Mouse (Mus musculus): ENCODE results near the gene Capzb. TPM values are rescaled to one million over a fixed set of nuclear protein-coding genes. Genes with fewer than 3 reads are reported as not detected.
A peak's percentile ranks its signal among the peaks of the same experiment; 100 is the strongest.

The Capzb gene
- total and polyA plus RNA-seq, 2 experiments, result 51.4 to 52.6 TPM

DNA sequence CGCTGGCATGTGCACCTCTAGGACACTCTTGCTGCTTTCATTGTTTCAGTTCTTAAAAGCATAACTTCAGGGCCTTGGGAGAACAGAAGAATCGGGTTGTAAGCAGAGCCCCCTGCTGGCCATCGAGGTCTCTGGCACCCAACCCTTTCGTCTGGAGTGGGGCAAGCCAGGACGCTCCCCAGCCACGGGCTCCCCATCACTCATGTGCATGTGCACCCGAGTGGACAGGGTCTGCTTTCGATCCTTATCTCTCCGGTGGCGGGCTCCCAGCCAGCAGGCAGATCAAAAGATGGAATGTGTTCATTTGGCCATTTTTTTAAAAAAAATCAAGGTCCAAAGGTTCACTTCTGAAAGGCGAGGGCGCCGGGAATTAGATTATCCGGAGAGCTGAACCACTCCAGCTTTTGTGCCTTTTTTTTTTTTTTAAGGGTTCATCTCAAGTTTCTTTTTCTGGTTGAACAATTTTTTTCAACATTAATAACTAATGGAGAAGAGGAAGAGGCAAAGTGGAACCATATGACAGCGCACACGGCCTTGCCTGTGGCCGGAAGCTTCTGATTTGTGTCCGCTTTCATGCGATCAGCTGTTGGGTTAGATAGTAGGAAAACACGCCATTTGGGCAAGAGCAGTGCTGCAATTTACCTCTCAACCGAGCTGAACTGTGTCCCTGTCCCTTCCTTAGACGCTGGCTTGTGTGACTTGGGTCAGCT, 59.5 kb downstream of the Capzb start:
- Histone ChIP-seq H3K36me3 (ENCODE audit: control insufficient read depth, insufficient read depth, low read length) (no peaks in the 10 kb centered on the region), H3K4me1 (ENCODE audit: control insufficient read depth, insufficient read depth, low read length) (peaks cover 40% of the 10 kb centered on the region), H3K79me2 (ENCODE audit: control insufficient read depth, insufficient read depth, low read length) (peaks cover 14% of the 10 kb centered on the region), H3K27me3 (ENCODE audit: control insufficient read depth, insufficient read depth, low read length) (no peaks in the 10 kb centered on the region), H3K27ac (replicated peaks; ENCODE audit: insufficient read depth, low read depth, low read length) (peak overlapping the region; percentile 41), H3K9ac (ENCODE audit: low read depth, low read length) (no peak overlapping the region; the same call in 1 of the 2 replicates), H3K4me3 (ENCODE audit: insufficient read depth, low read depth, low read length) (no peak overlapping the region)
- peak; percentile 88 for DNase-seq (ENCODE audit: extremely low read depth, low read depth, low spot score)
- TF ChIP-seq POLR2A (IDR thresholded peaks at IDR 0.05; ENCODE audit: extremely low read depth, insufficient read depth, low read length) (no peak), CTCF (IDR thresholded peaks at IDR 0.05; ENCODE audit: low read depth, low read length) (peak; percentile 84)
- 12% methylated on average over 22 of the region's 22 CpGs for WGBS

DNA sequence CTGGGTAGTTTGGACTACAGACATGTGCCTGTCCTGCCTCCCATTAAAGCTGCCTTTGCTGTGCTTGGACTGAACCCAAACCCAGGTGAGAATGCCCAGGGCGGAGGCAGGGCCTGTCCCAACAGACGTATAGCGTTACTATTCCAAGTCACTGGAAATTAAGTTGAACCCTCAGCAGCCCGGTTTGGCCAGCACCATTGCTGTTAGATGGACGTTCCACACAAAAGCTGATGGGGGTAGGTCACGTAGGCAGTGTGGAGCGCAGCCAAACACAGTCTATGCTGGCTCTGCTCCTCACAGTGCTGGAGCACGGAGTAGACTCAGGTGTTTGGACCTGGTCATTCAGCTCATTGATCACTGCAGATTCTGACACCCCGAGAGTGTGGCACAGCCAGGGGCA, 60.5 kb downstream of the Capzb start:
- TF ChIP-seq POLR2A (IDR thresholded peaks at IDR 0.05; ENCODE audit: extremely low read depth, insufficient read depth, low read length), result no peak
- no peak for TF ChIP-seq CTCF (IDR thresholded peaks at IDR 0.05; ENCODE audit: low read depth, low read length)
- Histone ChIP-seq H3K27me3 (ENCODE audit: control insufficient read depth, insufficient read depth, low read length) (no peaks in the 10 kb centered on the region), H3K27ac (replicated peaks; ENCODE audit: insufficient read depth, low read depth, low read length) (peak overlapping the region; percentile 41), H3K9ac (ENCODE audit: low read depth, low read length) (no peak overlapping the region), H3K4me1 (ENCODE audit: control insufficient read depth, insufficient read depth, low read length) (peaks cover 40% of the 10 kb centered on the region), H3K36me3 (ENCODE audit: control insufficient read depth, insufficient read depth, low read length) (peaks cover 3% of the 10 kb centered on the region; the same call in 1 of the 2 replicates), H3K79me2 (ENCODE audit: control insufficient read depth, insufficient read depth, low read length) (peaks cover 14% of the 10 kb centered on the region), H3K4me3 (ENCODE audit: insufficient read depth, low read depth, low read length) (no peak overlapping the region)
- WGBS, result 26% methylated on average over 9 of the region's 9 CpGs
- DNase-seq (ENCODE audit: extremely low read depth, low read depth, low spot score), result peak; percentile 93

DNA sequence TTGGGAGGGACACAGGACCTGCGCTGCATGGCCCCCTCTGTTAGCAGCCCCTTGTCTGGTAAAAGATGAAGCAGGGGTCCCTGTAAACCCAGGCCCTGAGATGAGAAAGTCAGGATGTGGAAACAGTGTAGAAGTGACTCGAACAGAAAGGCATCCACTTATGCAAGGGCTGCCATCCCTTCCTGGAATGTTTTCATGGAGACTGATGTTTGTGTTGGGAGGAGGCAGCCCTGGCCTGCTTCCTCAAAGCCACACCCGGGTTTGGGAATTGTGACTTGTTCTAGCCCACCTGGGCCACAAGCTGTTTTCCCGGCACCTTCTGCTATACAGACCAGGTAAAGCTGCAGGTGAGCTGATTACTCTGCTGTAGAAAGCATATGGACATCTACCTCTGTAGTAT, 63.4 kb downstream of the Capzb start:
- 74% methylated on average over 4 of the region's 4 CpGs for WGBS
- H3K27ac ChIP-seq (replicated peaks; ENCODE audit: insufficient read depth, low read depth, low read length), result no peak overlapping the region
- H3K79me2 ChIP-seq (ENCODE audit: control insufficient read depth, insufficient read depth, low read length), result peaks cover 18% of the 10 kb centered on the region; the same call in 1 of the 2 replicates
- no peak for DNase-seq (ENCODE audit: extremely low read depth, low read depth, low spot score)
- peaks cover 25% of the 10 kb centered on the region for H3K4me1 ChIP-seq (ENCODE audit: control insufficient read depth, insufficient read depth, low read length)
- no peak overlapping the region for H3K9ac ChIP-seq (ENCODE audit: low read depth, low read length)
- peaks cover 6% of the 10 kb centered on the region; the same call in 1 of the 2 replicates for H3K36me3 ChIP-seq (ENCODE audit: control insufficient read depth, insufficient read depth, low read length)
- TF ChIP-seq CTCF (IDR thresholded peaks at IDR 0.05; ENCODE audit: low read depth, low read length) (no peak), POLR2A (IDR thresholded peaks at IDR 0.05; ENCODE audit: extremely low read depth, insufficient read depth, low read length) (no peak)
- no peaks in the 10 kb centered on the region for H3K27me3 ChIP-seq (ENCODE audit: control insufficient read depth, insufficient read depth, low read length)
- no peak overlapping the region for H3K4me3 ChIP-seq (ENCODE audit: insufficient read depth, low read depth, low read length)

DNA sequence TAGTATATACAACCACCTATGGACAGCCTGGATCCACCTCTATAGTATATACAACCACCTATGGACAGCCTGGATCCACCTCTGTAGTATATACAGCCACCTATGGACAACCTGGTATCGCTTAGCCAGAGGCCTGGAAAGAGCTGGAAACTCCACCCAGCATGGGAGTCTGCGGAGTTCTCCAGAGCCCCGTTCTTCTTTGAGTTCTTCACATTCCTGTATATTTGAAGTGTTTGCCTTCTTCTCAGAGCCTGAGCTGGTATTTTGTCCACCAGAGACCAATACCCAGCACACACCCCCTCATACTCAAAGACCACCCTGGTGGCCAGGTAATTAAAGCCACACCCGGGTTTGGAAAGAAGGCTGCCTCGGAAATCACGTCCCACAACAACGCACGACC, 64.0 kb downstream of the Capzb start:
- Histone ChIP-seq H3K79me2 (ENCODE audit: control insufficient read depth, insufficient read depth, low read length) (peaks cover 22% of the 10 kb centered on the region; the same call in 1 of the 2 replicates), H3K27ac (replicated peaks; ENCODE audit: insufficient read depth, low read depth, low read length) (no peak overlapping the region), H3K4me1 (ENCODE audit: control insufficient read depth, insufficient read depth, low read length) (peaks cover 20% of the 10 kb centered on the region), H3K36me3 (ENCODE audit: control insufficient read depth, insufficient read depth, low read length) (peaks cover 9% of the 10 kb centered on the region; the same call in 1 of the 2 replicates), H3K4me3 (ENCODE audit: insufficient read depth, low read depth, low read length) (no peak overlapping the region), H3K9ac (ENCODE audit: low read depth, low read length) (no peak overlapping the region), H3K27me3 (ENCODE audit: control insufficient read depth, insufficient read depth, low read length) (no peaks in the 10 kb centered on the region)
- TF ChIP-seq POLR2A (IDR thresholded peaks at IDR 0.05; ENCODE audit: extremely low read depth, insufficient read depth, low read length) (no peak), CTCF (IDR thresholded peaks at IDR 0.05; ENCODE audit: low read depth, low read length) (no peak)
- DNase-seq (ENCODE audit: extremely low read depth, low read depth, low spot score), result no peak
- 98% methylated on average over 8 of the region's 8 CpGs for WGBS

DNA sequence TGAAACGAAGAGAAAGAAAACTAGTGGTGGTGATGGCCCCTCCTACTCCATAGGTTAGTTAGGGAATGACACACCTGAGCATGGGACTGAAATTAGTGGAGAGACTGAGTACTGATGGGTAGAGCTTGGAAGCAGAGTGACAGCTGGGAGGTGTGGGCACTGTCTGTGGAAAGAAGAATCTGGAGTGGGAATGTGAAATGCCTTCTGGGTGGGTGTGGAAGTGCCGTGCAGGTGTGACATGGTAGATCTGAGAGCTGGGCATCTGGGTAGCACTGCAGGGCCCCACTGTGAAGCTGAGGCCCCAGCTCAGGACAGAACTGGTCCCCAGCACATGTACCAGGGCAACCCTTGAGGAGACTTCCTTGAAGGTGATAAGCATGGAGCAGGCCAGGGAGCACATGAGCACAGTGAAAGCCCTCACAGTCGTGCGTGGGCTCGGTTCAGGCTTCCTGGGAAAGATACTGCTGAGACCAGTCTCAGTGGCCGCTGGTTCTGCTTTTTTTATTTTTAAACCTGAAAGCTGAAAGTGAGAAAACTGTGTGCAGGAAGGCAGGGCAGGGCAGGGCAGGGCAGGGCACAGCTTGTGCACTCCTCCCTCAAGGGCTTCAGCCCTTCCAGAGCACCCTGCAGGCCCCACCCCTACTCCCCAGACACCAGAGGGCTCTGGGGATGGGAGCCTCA, 66.1 kb downstream of the Capzb start:
- DNase-seq (ENCODE audit: extremely low read depth, low read depth, low spot score), result no peak
- Histone ChIP-seq H3K4me1 (ENCODE audit: control insufficient read depth, insufficient read depth, low read length) (peaks cover 5% of the 10 kb centered on the region; the same call in 1 of the 2 replicates), H3K4me3 (ENCODE audit: insufficient read depth, low read depth, low read length) (no peak overlapping the region), H3K27me3 (ENCODE audit: control insufficient read depth, insufficient read depth, low read length) (no peaks in the 10 kb centered on the region), H3K79me2 (ENCODE audit: control insufficient read depth, insufficient read depth, low read length) (peaks cover 22% of the 10 kb centered on the region; the same call in 1 of the 2 replicates), H3K9ac (ENCODE audit: low read depth, low read length) (no peak overlapping the region), H3K36me3 (ENCODE audit: control insufficient read depth, insufficient read depth, low read length) (peaks cover 15% of the 10 kb centered on the region), H3K27ac (replicated peaks; ENCODE audit: insufficient read depth, low read depth, low read length) (no peak overlapping the region)
- WGBS, result 80% methylated on average over 6 of the region's 6 CpGs
- TF ChIP-seq POLR2A (IDR thresholded peaks at IDR 0.05; ENCODE audit: extremely low read depth, insufficient read depth, low read length), result no peak
- no peak for TF ChIP-seq CTCF (IDR thresholded peaks at IDR 0.05; ENCODE audit: low read depth, low read length)
